Mouse (Mus musculus): ENCODE measurements around the gene Zic2.

GRCm38 (mm10) chr14:122484458-122484843 is 9.2 kb downstream of the Zic2 start:
- TF ChIP-seq CTCF (IDR thresholded peaks at IDR 0.05; ENCODE audit: low read depth, low read length) (no peak), POLR2A (IDR thresholded peaks at IDR 0.05; ENCODE audit: borderline replicate concordance, low read depth, low read length) (no peak)
